Mouse (Mus musculus): ENCODE measurements around the gene 1500011B03Rik. TPM values are rescaled to one million over a fixed set of nuclear protein-coding genes. Genes with fewer than 3 reads are reported as not detected.
A peak's percentile ranks its signal among the peaks of the same experiment; 100 is the strongest.

1500011B03Rik gene
- polyA plus RNA-seq (2012; fragmentation: generic; extraction: Trizol): 31.4 TPM

DNA sequence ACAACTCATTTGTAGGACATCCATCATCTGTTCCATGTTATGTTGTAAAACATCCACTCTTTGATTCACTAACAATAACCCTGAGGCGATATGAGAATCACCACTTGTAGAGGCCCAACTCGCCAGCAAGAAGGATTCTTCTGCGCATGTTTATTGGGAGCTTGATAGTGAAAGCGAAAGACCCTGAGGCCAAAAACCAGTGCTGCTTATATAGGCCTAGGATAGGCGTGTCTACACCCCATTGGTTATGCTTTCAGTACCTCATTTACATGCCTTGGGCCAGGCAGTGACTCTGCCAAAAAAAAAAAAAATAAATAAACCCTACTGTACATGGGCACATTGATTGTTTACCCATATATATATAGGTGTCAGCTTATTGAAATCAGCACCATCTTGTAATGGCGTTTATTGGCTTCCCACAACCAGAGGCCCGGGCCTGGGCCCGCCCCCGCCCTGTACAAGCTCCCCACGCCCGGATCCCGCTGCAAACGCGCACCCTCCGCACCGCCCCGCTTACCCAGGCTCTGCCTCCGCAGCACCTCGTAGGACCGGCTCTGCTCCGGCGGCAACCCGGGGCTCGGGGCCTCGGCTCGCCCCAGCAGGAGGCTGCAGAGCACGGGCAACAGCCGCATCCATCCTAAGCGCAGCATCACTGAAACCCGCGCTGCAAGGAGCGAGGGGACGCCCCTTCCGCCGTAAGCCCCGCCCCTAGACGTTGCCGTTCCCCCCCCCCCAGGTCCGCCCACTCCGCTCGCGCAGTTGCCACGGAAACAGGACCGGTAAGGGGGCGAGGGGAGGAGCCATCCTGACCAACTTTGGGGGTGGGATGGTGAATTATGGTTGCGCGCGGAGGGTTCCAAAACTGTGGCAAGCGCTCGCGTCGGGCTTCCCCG is at the start of gene 1500011B03Rik:
1500011B03Rik (minus strand) TSS at position 673 of the 893 bp plus-strand sequence.
- Histone ChIP-seq H3K4me3 (peak within 1 kb of the TSS; percentile 17), H3K4me2 (ENCODE audit: low read depth) (peak within 1 kb of the TSS; percentile 35), H3K36me3 (ENCODE audit: control insufficient read depth, insufficient read depth) (no peaks in the 10 kb centered on the region), H3K79me2 (ENCODE audit: control insufficient read depth, insufficient read depth) (no peaks in the 10 kb centered on the region), H3K27me3 (ENCODE audit: control insufficient read depth, insufficient read depth, insufficient read length) (no peaks in the 10 kb centered on the region), H3ac (ENCODE audit: control insufficient read depth, insufficient read length) (no peak within 1 kb of the TSS)
- TF ChIP-seq POLR2AphosphoS2 (IDR thresholded peaks at IDR 0.05; ENCODE audit: insufficient read length, low read depth): peak; percentile 76
- no peak for TF ChIP-seq TCF12 (IDR thresholded peaks at IDR 0.05; ENCODE audit: insufficient read depth, poor library complexity, severe bottlenecking)
- TF ChIP-seq POLR2A (IDR thresholded peaks at IDR 0.05; ENCODE audit: insufficient read length, low read depth): peak; percentile 81

DNA sequence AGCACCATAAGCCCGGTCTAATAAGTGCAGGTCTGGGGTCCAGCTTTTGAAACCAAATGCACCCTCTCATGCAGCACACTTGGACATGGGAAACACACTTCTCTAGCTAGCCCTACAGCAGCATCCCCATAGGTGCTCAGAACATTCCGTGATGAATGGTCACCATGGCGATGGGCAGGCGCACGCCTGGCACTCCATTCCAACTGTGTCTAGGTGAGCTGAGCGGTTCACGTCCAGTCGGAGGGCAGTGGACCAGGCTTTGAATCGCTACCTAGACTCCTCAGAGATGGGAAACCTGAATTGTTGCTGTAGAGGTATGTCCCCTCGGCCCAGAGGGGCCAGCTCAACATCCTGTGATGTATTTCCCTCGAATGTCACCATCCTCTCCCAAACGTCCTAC is 42.0 kb upstream of the 1500011B03Rik start:
- Histone ChIP-seq H3K36me3 (ENCODE audit: control insufficient read depth, insufficient read depth) (no peaks in the 10 kb centered on the region), H3K79me2 (ENCODE audit: control insufficient read depth, insufficient read depth) (no peaks in the 10 kb centered on the region), H3K4me2 (ENCODE audit: low read depth) (no peak overlapping the region), H3ac (ENCODE audit: control insufficient read depth, insufficient read length) (no peak overlapping the region), H3K27me3 (ENCODE audit: control insufficient read depth, insufficient read depth, insufficient read length) (peaks cover 23% of the 10 kb centered on the region), H3K4me3 (no peak overlapping the region)
- TF ChIP-seq TCF3 (IDR thresholded peaks at IDR 0.05; ENCODE audit: insufficient read length, low read depth) (no peak), E2F4 (IDR thresholded peaks at IDR 0.05; ENCODE audit: insufficient read depth) (no peak), POLR2A (IDR thresholded peaks at IDR 0.05; ENCODE audit: insufficient read length, low read depth) (no peak), SRF (IDR thresholded peaks at IDR 0.05; ENCODE audit: control insufficient read depth, insufficient read length, low read depth) (no peak), POLR2AphosphoS2 (IDR thresholded peaks at IDR 0.05; ENCODE audit: insufficient read length, low read depth) (no peak), TCF12 (IDR thresholded peaks at IDR 0.05; ENCODE audit: insufficient read depth, poor library complexity, severe bottlenecking) (no peak)

DNA sequence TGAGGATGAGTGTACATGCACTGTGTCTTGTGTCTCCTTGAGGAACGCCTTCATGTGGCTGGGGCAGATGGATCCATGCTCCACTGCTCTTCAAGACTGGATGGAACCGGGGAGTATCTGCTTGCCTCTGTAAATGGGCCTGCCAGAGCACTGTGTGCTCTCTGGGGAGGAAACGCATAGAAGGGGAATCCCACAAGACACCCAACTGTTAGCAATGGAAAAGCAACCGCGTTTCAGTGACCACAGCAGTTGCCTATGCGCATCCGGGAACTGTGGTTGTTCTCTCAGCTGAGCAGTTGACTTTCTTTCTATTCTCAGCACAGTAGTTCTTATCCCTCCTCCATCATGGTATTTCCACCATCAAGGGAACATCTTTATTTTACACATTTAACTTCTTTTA is 41.5 kb upstream of the 1500011B03Rik start:
- Histone ChIP-seq H3K27me3 (ENCODE audit: control insufficient read depth, insufficient read depth, insufficient read length) (peaks cover 18% of the 10 kb centered on the region), H3K79me2 (ENCODE audit: control insufficient read depth, insufficient read depth) (no peaks in the 10 kb centered on the region), H3K4me2 (ENCODE audit: low read depth) (no peak overlapping the region), H3K4me3 (no peak overlapping the region), H3ac (ENCODE audit: control insufficient read depth, insufficient read length) (no peak overlapping the region), H3K36me3 (ENCODE audit: control insufficient read depth, insufficient read depth) (no peaks in the 10 kb centered on the region)
- TF ChIP-seq MAX (IDR thresholded peaks at IDR 0.05; ENCODE audit: low read depth): no peak
- TF ChIP-seq E2F4 (IDR thresholded peaks at IDR 0.05; ENCODE audit: insufficient read depth): no peak
- TF ChIP-seq REST (IDR thresholded peaks at IDR 0.05; ENCODE audit: insufficient read depth, insufficient read length): no peak
- no peak for TF ChIP-seq TCF12 (IDR thresholded peaks at IDR 0.05; ENCODE audit: insufficient read depth, poor library complexity, severe bottlenecking)
- TF ChIP-seq MYOD1 (IDR thresholded peaks at IDR 0.05; ENCODE audit: control insufficient read depth in 1 of 3, insufficient read length in 2 of 3, low read depth in 2 of 3): no peak
- no peak for TF ChIP-seq POLR2A (IDR thresholded peaks at IDR 0.05; ENCODE audit: insufficient read length, low read depth)
- no peak for TF ChIP-seq TCF3 (IDR thresholded peaks at IDR 0.05; ENCODE audit: insufficient read length, low read depth)
- no peak for TF ChIP-seq CEBPB (IDR thresholded peaks at IDR 0.05; ENCODE audit: insufficient read depth, poor library complexity, severe bottlenecking)
- TF ChIP-seq MYOG (IDR thresholded peaks at IDR 0.05; ENCODE audit: control insufficient read depth in 1 of 3, insufficient read depth in 1 of 3, insufficient read length in 2 of 3, low read depth in 2 of 3): no peak
- no peak for TF ChIP-seq POLR2AphosphoS2 (IDR thresholded peaks at IDR 0.05; ENCODE audit: insufficient read length, low read depth)
- no peak for TF ChIP-seq USF1 (IDR thresholded peaks at IDR 0.05; ENCODE audit: low read depth)

GRCm38 (mm10) chr5:114861730-114862129 is 38.5 kb upstream of the 1500011B03Rik start:
- no peaks in the 10 kb centered on the region for H3K79me2 ChIP-seq (ENCODE audit: control insufficient read depth, insufficient read depth)
- H3ac ChIP-seq (ENCODE audit: control insufficient read depth, insufficient read length): no peak overlapping the region
- H3K4me2 ChIP-seq (ENCODE audit: low read depth): no peak overlapping the region
- no peak for TF ChIP-seq MAX (IDR thresholded peaks at IDR 0.05; ENCODE audit: low read depth)
- TF ChIP-seq E2F4 (IDR thresholded peaks at IDR 0.05; ENCODE audit: insufficient read depth): no peak
- no peak for TF ChIP-seq USF1 (IDR thresholded peaks at IDR 0.05; ENCODE audit: low read depth)
- TF ChIP-seq POLR2AphosphoS2 (IDR thresholded peaks at IDR 0.05; ENCODE audit: insufficient read length, low read depth): no peak
- TF ChIP-seq REST (IDR thresholded peaks at IDR 0.05; ENCODE audit: insufficient read depth, insufficient read length): no peak
- no peak for TF ChIP-seq SRF (IDR thresholded peaks at IDR 0.05; ENCODE audit: control insufficient read depth, insufficient read length, low read depth)
- TF ChIP-seq MYOG (IDR thresholded peaks at IDR 0.05; ENCODE audit: control insufficient read depth in 1 of 3, insufficient read depth in 1 of 3, insufficient read length in 2 of 3, low read depth in 2 of 3): no peak
- TF ChIP-seq TCF12 (IDR thresholded peaks at IDR 0.05; ENCODE audit: insufficient read depth, poor library complexity, severe bottlenecking): no peak
- no peak for TF ChIP-seq TCF3 (IDR thresholded peaks at IDR 0.05; ENCODE audit: insufficient read length, low read depth)
- TF ChIP-seq CEBPB (IDR thresholded peaks at IDR 0.05; ENCODE audit: insufficient read depth, poor library complexity, severe bottlenecking): no peak
- TF ChIP-seq POLR2A (IDR thresholded peaks at IDR 0.05; ENCODE audit: insufficient read length, low read depth): no peak
- TF ChIP-seq MYOD1 (IDR thresholded peaks at IDR 0.05; ENCODE audit: control insufficient read depth in 1 of 3, insufficient read length in 2 of 3, low read depth in 2 of 3): no peak
- no peaks in the 10 kb centered on the region for H3K36me3 ChIP-seq (ENCODE audit: control insufficient read depth, insufficient read depth)
- H3K27me3 ChIP-seq (ENCODE audit: control insufficient read depth, insufficient read depth, insufficient read length): peaks cover 15% of the 10 kb centered on the region
- no peak overlapping the region for H3K4me3 ChIP-seq

GRCm38 (mm10) chr5:114859253-114859652 is 36.0 kb upstream of the 1500011B03Rik start:
- H3ac ChIP-seq (ENCODE audit: control insufficient read depth, insufficient read length): no peak overlapping the region
- no peaks in the 10 kb centered on the region for H3K79me2 ChIP-seq (ENCODE audit: control insufficient read depth, insufficient read depth)
- TF ChIP-seq MYOG (IDR thresholded peaks at IDR 0.05; ENCODE audit: control insufficient read depth in 1 of 3, insufficient read depth in 1 of 3, insufficient read length in 2 of 3, low read depth in 2 of 3) (no peak), CEBPB (IDR thresholded peaks at IDR 0.05; ENCODE audit: insufficient read depth, poor library complexity, severe bottlenecking) (peak; percentile 63; the same call in 1 of the 2 replicates)
- no peak overlapping the region for H3K4me3 ChIP-seq
- peak overlapping the region; percentile 68 for H3K4me2 ChIP-seq (ENCODE audit: low read depth)
- no peaks in the 10 kb centered on the region for H3K36me3 ChIP-seq (ENCODE audit: control insufficient read depth, insufficient read depth)
- peaks cover 5% of the 10 kb centered on the region for H3K27me3 ChIP-seq (ENCODE audit: control insufficient read depth, insufficient read depth, insufficient read length)

All from myocyte (in vitro differentiated cells).